Mouse (Mus musculus) layer of hippocampus, postnatal 25 days (tissue): ENCODE data around the gene Defb22. TPM values are rescaled to one million over a fixed set of nuclear protein-coding genes. Genes with fewer than 3 reads are reported as not detected.

Source experiments
- DNase-seq, 2 experiments: peaks; one replicate each; pipeline ENCODE4 v3.0.0; 2022; ENCODE audit warnings: mixed read lengths in 2 of 2, low spot score in 1 of 2; ENCODE audit errors: extremely low spot score in 1 of 2
- total RNA-seq, 2 experiments: library from RNA; stranded (reverse); gene quantifications; 2 replicates each; pipeline ENCODE4 v1.2.3; 2021

The Defb22 gene
- not detected for total RNA-seq

DNA sequence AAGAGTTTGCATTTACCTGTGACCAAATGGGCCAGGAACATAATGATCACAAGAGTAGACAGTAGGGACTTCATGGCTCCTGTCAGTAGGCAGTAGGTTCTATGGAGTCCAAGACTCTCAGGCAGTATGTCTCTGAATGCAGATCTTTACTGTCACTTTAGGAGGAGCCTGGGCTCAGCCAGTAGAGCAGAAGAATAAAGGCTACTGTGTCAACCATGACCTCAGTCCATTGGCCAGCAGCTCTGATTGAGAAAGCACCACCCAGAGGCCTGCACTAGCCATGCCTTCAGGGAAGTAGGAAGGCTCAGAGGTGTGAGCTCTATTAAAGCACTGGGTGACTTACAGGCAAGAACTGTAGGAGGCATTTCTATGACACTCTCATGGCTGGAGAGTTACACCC, at the start of gene Defb22:
TSS of gene Defb22 (minus strand) at position 101 of the 400 bp plus-strand sequence.
- DNase-seq = no peak

DNA sequence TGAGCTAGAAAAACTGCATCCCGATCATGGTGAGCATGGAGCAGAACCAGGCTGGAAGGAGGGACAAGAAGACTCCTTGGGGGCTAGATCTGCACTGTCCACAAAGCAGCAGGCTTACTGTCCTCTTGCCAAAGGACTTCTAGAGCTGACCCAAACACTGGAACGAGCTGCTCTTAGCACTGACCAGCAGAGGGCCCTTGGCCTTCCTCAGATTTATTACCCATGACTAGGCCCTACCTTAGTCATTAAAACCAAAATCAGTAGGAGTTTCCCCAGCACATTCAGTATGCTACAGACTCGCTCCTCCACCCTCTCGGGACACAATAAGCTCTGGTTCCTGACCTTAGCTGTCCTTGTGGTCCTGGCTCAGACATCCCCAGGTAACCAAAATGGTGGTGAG, 28.0 kb upstream of the Defb22 start, which contains the start of gene Defb28:
TSS of gene Defb28 (plus strand) at position 275 of the 400 bp plus-strand sequence.
- DNase-seq = no peak

DNA sequence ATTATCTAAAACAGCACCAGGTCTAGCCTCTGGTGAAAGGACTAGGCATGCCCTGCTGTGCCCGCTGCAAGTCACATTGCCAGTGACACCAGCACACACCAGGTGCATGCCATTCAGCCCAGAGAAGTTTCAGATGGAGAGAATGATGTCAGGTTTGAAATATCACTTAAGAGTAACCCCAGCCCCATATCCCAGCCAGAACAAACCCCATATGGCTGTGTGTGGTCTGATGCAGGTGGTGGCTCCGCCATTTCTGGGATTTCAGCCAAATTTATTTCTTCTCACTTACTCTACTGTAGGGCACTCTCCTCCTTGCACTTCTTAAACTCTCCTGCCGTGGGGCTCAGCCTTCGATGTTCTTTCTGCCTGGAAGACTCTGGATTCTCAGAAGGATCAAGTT, 26.1 kb upstream of the Defb22 start:
- DNase-seq = no peak

DNA sequence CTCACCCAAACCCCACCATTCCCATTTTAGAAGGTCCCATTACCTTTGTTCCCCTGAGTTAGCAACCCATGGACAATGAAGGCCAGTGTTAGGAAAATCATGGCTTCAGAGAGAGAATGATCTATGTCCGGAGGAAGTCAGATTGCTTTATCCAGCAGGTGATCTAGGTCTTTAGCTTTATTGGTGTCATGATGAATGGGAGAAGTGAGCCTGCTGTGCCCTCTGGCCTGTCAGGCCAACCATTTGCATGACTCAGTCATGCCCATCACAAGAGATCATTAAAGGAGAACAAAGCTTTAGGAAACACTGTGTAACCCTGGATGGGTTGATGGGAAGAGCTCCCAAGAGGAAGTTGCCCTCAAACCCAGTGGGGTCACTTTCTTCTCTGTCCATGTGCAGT, 21.7 kb upstream of the Defb22 start, which contains the start of gene Defb26:
TSS of gene Defb26 (minus strand) at position 101 of the 400 bp plus-strand sequence.
- no peak for DNase-seq

DNA sequence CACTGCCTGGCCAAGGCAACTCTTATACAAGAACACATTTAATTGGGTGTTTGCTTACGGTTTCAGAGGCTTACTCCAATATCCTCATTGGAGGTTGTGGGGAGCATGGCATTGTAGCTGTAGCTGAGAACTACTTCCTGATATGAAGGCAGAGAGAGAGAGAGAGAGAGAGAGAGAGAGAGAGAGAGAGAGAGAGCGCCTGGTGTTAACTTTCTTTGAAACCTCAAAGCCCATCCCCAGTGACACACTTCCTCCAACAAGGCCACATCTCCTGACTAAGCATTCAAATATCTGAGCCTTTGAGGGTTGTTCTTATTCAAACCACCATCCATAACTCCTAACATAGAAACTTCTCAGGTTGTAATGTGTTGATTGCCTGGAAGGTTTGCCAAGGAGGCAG, 14.0 kb upstream of the Defb22 start:
- DNase-seq = no peak

DNA sequence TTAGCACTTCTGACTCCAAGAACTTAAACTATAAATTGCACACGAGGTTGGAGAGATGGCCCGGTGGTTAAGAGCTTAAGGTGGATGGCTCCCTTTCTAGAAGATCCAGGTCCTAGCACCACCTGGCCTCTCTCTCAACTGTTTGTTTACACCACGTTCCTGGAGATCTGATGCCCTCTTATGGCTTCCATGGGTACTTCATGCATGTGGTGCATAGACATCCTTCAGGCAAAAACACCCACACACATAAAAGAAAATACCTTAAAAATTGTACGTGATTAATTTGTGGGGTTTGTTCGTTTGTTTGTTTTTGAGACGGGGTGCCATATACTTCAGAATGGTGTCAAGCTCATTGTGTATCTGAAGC, 10.9 kb upstream of the Defb22 start:
- no peak for DNase-seq

DNA sequence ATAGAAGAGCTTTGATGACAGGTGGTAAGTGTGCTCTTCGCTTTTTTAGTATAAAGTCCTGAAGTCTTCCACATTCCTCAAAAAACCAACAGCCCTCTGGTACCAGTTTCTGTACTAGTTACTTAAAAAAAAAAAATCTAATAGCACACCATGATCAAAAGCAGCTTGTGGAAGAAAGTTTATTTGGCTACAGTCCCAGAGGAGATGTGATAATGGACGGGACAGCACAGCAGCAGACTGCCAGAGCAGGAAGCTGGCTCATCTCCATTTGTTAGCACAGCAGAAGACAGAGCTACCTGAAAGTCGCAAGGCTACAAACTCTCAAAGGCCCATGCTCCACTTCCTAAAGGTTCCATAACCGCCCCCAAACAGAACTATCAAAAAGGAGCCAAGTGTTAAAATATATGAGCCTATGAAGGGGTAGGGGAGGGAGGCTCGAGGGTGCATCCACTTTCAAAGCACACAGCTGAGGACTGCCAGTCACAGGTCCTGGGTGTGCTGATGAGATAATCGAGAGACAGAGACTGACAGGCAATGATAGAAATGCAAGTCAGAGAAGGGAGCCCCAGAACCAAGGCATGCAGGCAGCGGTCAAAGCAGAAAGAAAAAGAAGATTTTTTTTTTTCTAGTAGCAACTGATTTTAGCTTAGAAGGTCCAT, 10.4 kb upstream of the Defb22 start:
- DNase-seq = no peak

DNA sequence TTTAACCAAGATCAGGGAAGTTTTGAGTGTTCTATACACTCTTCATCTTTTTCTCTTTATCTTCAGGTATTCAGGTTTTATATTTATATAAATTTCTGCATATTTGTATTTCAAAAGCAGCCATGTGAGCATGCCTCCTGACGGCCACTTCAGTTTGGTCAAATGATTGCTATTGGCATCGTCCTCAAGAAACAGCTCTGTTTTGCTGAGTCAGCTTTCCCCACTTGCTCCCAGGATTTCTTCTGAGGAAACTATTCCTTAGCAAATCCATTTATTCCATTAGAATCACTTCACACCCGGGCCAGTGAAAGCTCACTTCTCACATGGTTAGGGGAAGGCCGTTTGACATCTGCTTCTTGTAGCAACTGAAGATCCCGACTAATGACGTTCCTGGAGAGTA, 8.1 kb upstream of the Defb22 start:
- DNase-seq = no peak

DNA sequence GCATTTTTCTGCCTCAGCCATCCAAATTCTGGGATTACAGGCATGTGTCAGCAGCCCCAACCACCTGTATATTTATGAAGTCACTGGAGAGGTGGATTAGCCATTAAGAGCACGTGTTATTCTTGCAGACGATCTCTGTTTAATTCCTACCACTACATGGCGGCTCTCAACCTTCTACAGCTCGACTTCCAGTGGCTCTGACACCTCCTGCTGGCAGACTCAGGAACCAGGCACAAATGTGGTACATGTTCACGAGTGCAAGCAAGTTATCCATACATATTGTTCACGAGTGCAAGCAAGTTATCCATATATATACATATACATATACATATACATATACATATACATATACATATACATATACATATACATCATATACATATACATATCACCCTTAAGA, 3.2 kb upstream of the Defb22 start:
- DNase-seq = no peak

DNA sequence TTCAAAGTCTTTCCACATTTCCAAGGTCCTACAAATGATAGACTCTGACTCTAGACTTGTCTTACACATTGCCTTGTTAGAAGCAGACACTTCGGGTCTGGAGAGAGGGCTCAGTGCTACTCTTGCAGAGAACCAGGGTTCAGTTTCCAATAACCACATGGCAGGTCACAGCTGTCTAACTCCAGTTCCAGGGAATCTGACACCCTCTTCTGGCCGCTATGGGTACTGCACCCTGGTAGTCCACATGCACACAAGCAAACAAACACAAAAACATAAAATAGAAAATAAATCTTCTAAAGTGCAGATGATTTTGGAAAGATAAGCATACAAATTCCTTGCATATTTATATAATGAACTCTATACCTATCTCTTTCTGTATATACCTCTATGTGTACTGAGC, 2.9 kb downstream of the Defb22 start:
- DNase-seq = no peak

DNA sequence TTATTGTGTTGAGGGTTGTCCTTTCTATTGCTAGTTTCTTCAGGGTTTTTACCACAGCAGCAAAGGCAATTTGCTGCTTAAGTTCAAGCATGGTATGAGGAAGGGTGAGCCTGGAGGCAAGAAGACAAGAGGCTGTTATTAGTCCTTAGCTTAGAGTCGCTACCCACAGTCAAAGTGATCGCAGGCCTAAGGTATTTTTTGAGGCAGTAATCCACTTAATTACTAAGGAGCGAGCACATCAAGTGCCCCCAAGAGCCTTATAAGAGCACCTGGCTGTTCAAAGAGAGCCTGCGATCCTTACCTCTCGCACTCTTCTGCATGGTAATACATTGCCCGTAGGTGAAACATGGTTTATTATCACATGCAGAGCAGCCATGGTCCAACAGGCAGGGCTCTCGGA, 8.2 kb downstream of the Defb22 start:
- no peak for DNase-seq

DNA sequence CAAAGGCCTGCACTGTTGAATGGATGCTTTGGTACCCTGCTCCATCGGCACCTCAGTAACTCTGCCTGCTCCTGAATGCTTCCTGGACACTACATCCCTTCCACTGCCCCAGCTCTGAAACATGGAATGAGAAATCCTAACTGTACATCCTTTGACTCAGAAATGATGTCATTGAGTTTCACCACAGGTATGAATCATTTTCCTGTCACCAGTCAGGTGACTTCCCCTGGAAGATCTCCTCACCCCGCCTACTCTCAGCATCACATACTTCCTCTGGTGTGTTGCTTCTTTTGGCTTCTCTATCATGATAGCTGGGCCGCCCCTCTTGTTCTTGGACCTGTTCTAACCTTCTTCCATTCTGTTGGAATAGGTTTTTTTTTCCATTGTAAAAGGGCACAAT, 9.1 kb downstream of the Defb22 start:
- no peak for DNase-seq

DNA sequence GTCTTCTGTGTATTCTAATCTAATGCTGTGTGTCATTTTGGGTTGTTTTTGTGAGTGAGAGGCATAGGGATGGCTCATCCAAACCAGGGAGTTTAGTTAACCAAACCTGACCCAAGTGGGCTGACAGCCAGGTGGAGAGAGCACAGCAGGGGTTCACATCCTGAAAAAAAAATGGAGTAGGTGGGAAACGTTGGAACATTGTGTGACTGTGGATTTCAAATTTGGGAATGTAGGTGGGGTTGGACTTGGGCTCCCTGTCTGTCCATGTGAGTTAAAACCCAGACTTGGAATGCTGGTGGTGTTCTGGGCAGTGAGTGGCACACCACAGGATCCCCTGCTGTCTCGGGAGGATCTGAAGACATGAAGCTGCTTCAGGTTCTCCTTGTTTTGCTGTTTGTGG, 13.2 kb downstream of the Defb22 start, which contains the start of gene Defb20:
TSS of gene Defb20 (plus strand) at position 301 of the 400 bp plus-strand sequence.
- DNase-seq = no peak

DNA sequence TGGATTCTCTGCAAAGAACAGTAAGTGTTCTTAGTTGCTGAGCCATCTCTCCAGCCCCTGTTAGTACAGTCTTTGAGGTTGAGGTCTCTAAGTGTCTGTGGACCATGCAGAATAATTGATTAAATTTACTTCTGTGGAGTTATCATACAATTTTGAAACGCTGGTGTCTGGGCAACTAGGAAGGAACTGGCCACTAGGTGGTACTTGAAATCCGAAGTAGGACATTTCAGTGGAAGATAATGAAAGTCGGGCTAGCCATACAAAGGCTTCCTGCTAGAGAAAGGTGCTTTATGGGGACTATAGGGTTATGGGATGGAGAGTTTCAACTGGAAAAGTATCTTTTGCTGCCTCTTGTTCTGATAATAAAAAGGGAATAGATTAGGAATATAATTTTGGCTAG, 17.5 kb downstream of the Defb22 start:
- DNase-seq = no peak

DNA sequence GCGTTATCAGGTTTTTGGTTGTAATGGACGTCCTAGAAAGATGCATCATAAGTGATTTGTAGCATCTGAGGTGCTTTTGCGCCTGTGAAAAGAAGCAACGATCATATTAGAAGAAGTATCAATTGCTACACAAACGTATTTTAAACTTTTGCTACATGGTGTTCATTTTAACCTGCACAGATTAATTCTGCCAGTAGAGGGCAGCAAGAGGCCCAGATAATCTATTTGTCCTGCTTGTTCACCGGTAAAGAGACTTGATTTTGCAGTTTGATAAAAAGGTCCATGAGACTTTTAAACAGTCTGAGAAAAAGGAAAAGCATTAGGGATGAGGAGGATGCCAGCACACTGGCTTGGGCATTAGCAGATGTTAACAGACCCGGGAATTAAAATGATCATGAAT, 19.0 kb downstream of the Defb22 start:
- DNase-seq = peak; percentile 29 to 70

DNA sequence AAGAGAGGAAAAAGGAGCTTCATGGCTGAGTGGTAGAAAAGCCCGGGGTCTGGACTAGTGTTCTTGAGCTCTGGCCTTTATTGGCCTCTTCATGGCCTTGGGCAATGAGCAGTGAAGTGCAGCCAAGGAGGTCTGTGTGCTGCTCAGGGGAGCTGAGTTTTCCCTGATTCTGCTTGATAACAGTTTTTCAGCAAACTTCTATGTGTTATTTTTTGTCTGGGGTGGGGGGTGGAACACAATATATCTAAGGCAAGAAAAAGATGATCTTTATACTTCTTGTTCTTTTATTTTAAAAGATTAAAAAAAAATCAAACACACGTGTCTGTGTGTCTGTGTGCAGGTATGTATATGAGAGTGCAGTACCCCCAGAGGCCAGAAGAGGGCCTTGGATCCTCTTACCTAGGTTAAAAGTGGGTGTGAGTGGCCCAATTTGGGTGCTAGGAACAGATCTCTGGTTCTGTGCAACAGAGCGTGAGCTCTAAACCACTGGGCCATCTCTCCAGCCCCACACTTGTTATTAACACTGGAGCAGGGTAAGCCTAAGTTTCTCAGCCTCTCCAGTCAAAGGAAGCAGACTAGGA, 25.3 kb downstream of the Defb22 start, which contains the start of gene Defb23:
TSS of gene Defb23 (minus strand) at position 51 of the 581 bp plus-strand sequence.
- DNase-seq = no peak

DNA sequence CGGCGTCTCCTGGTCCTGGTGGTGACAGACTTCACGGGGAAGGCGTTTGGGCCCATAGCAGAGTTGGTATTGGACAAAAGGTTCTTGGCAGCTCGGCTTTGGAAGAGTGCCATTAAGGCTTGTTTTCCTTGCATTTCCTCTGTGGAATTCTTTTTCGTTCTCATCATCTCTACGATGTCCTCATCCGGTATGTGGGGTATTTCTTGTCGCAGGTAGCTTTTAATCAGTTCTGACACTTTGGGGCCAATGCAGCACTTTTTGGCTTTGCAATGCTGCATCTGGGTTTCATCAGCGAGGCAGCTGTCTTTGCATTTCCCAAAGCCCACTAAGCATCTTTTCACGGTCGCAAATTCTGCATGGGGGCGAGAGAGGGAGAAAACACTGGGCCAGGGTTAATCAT, 30.7 kb downstream of the Defb22 start:
- DNase-seq = no peak

DNA sequence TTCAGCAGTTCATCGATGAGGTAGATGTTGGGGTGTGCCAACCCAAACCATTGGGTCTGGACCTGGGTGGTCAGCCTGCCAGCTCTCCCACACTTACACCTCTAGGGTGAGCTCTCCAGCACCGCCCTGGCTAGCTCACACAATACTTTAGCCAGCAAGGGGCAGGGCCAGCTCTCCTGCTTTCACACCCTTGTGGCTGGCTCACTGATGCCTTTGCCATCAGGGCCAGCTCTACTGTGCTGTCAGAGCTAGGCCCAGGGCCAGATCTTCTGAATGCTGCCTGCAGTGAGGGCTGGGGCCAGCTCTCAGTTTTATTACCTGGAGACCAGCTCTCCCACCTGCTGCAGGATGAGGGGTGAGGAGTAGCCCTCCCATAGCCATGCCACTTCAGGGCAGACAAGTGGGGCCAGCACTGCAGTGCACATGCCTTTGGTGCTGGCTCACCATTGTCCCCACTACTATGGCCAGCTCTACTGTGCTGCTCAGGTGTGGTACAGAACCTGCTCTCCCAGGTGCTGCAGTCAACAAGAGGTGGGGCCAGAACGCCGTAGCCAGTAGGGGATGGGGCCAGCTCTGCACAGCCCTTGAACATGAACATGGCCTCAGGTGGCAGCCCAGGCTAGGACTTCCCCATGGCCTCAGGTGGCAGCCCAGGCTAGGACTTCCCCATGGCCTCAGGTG, 37.7 kb downstream of the Defb22 start:
- no peak for DNase-seq

DNA sequence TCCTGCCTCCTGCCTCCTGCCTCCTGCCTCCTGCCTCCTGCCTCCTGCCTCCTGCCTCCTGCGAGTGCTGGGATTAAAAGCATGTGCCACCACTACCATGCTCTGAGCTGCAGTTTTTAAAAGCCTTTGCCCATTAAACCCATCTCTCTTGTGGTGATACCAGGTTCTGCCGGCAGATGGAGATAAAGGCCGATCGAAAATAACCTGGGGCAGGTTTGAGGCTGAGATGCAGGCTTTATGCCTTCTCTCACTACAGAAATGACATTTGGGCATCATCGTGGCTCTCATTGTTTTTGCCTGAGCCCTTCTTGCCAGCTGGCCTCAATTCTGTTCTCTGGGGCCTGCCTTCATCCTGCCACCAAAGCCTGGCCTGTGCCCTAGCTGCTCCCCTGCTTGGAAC, 39.7 kb downstream of the Defb22 start:
- DNase-seq = peak; percentile 48 to 87

DNA sequence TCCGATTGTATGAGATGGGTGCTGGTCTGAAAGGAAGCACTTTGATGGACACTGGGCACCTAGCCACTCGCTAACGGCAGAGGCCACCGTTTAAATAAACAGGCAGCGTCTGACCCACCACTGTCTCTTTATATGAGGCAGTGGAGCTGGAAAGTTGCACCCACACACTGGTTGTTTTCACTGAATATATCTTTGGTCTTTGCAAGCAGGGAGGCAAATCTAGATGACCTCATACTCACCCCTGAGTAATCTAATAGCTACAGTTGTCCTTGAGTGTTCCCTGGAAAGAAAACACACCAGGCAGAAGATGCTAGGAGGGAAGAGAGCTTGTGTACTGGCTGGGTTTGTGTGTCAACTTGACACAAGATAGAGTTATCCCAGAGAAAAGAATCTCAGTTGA, 42.5 kb downstream of the Defb22 start:
- no peak for DNase-seq

DNA sequence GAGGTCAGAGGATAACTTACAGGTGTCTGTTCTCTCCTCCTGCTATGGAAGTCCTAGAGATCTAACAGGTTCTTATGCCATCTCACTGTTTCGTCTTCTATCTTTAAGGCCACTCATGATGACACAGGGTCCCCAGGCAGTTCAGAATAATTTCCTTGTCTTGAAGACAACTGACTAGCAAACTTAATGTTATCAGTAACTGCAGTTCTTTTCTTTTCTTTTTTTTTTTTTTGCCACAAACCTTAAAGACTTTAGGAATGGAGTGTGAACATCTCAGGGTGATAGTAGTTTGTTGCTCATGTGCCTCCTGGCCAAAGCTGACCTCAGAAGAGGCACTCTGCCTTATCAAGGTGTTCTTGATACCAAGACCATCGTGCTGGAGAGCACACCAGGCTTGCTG, 43.3 kb downstream of the Defb22 start:
- no peak for DNase-seq

DNA sequence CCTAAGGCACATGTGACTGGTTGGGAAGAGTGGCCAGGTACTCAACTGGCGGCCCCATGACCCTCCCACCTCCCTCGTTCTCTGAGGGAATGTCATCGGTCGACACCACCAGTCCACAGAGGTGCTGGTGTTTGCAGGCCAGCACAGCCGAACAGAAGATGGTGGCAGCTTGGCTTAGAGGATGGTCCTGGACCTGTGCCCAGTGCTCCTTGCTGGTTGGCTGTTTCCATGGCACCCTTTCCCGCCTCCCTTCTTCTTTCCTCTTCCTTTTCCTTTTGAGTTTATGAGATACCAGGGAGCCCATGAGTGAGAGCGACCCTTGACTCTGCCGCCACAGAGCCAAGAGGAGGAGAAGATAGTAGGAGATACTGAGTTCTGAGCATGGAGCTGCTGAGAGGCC, 46.7 kb downstream of the Defb22 start:
- DNase-seq = peak in 1 of 2 experiments; percentile 46
